In genomic region chr12:100681241-100681640, GRCm38 (mm10) we compare ENCODE assay signal across 16 mouse cellular contexts. TPM values are rescaled to one million over a fixed set of nuclear protein-coding genes. Genes with fewer than 3 reads are reported as not detected.
DNase-seq lines count a peak whose midpoint lies in the region; ATAC-seq lines count a peak whose summit lies in the region.
"Had no signal": no experiment of that assay in that cellular context is flagged by ENCODE, and none has a peak within 500 bp of the region (broad histone marks: within the 10 kb centered on the region; RNA-seq: fewer than 3 reads in every experiment).

No protein-coding gene starts in this region.

- peak; percentile 5 for DNase-seq in adrenal gland, postnatal 25 days
- DNase-seq in adrenal gland, adult 18-20 months (ENCODE audit: low spot score in 2 of 2) = no peak
- DNase-seq in thymus, postnatal 0 days (ENCODE audit: low spot score) = peak; percentile 10
- DNase-seq in thymus, adult 18-20 months = no peak
- peak; percentile 68 to 73 for DNase-seq in cerebellum, postnatal 14 days
- no peak for DNase-seq in layer of hippocampus, adult 9-11 months
- no peak for DNase-seq in kidney, postnatal 36 days
- DNase-seq: adrenal gland, postnatal 10 days; kidney, adult 2 months; kidney, postnatal 10 days; liver, embryonic 13.5 days; lung, embryonic 14.5 days; lung, postnatal 36 days had no signal

- ATAC-seq in megakaryocyte-erythroid progenitor cell, adult 5-6 weeks (replicated peaks; ENCODE audit: low FRiP score, low TSS enrichment, poor library complexity, severe bottlenecking) = peak; percentile 29; the same call in 1 of the 2 replicates
- ATAC-seq: forebrain, embryonic 16.5 days; hindbrain, postnatal 0 days had no signal

RNA-seq across cellular contexts. Expression of gene Rps6ka5, which starts 45.5 kb away (rescaled TPM):
- total RNA-seq in adrenal gland, postnatal 25 days (2021) = 7.8 and 11.5 TPM in 2 replicates
- total RNA-seq in adrenal gland, adult 18-20 months (2021) = 1 to 10 TPM; 2.9 to 6.5 TPM
- polyA plus RNA-seq in thymus, postnatal 0 days (2015; fragmentation: Nextera tagmentation; extraction: Ambion mirVana) = 6.6 and 9.0 TPM in 2 replicates
- 11.5 and 17.8 TPM in 2 replicates for total RNA-seq in megakaryocyte-erythroid progenitor cell, adult 5-6 weeks (2014; fragmentation: Nextera tagmentation)
- 20.8 and 33.6 TPM in 2 replicates for total RNA-seq in megakaryocyte-erythroid progenitor cell, adult 5-6 weeks (2017)

Comparison
In these comparisons a context has a peak if more than half of its experiments do, and no peak if none do; other contexts are left out.
1. DNase-seq: peak in adrenal gland, postnatal 25 days (single experiment), thymus, postnatal 0 days (single experiment) and cerebellum, postnatal 14 days (2 of 2); none in adrenal gland, adult 18-20 months (0 of 2), thymus, adult 18-20 months (0 of 2), layer of hippocampus, adult 9-11 months (single experiment) and kidney, postnatal 36 days (0 of 2).